Mouse (Mus musculus) kidney, postnatal 14 days (tissue): Measurements from ENCODE around the gene Pitpnm1.

Source experiments
- DNase-seq: peaks from one replicate; pipeline ENCODE4 v3.0.0; 2022; ENCODE audit warnings: mixed read lengths

The Pitpnm1 gene

DNA sequence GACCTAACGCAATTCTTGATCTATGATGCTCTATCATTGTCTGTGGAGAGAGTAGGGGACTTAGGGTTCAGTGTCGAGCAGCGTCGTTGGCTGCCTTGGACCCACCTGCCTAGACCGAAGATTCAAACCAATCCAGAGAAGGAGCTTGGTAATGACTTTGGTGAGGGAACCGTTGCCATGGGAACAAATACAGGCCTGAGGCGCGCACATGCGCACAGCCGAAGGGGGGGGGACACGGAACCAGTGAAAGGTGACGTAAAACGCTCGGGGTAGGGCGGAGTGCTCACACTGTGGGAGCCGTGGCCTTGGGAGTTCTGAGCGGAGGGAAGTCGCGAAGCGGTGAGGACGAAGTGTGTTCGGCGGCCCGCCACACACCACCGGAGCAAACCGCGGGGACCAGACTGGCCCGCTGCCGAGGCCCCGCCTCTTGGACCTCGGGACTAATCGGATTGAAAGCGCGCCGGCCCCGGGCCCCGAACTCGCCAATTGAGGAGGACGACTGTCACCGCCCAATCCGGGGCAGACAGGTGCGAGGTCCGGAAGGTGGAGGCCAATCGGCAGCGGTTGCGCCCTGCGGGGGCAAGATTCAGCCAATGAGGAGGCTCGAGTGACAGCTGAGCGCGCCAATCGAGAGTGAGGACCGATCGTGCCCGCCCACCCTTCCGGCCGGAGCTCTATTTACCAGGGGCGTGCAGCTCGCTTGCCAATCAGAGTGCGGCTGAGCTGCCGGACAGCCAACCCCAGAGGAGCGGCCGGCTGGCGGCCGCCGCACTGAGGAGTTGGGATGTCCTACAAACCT lies 3.0 kb upstream of the Pitpnm1 start, which contains the start of gene Cdk2ap2:
Gene Cdk2ap2 (plus strand): TSS at position 541 of the 799 bp plus-strand sequence.
- peak; percentile 100 for DNase-seq

DNA sequence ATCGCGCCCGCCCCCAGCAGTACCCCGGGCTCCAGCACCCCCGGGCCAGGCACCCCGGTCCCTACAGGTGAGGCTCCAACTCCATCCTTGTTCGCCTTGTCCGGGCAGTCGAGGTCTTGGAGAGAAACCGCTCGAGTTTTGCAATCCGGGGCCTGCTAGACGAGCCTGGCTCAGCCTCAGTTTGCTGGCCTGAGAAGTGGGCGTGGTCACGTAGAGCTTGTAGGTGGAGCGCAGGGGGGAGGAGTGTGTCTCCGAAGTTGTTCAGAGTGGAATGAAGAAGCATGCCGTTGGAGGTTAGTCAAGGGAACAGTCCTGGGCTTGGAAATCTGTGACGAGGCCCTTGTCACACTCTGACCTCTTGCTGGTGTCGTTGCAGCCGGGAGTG lies 2.4 kb upstream of the Pitpnm1 start:
- DNase-seq: peak; percentile 89

DNA sequence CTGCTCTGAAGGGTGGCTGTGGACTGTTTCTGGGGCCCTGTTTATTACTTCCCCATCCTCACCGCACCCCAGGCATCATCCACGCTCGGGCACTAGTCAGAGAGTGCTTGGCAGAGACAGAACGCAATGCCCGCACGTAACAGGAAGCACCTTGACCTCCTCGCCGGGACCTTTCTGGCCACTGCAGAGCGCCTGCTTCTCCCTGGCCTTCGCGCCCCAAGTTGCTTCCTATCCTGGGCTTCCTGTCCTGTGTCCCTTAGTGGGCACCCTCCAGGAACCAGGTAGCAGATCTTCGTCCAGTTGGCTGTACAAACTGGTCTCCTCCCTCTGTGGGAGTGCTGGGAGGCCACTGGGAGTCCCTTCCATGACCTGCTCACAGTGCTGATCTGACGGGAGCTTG lies 1.4 kb upstream of the Pitpnm1 start:
- DNase-seq: no peak

DNA sequence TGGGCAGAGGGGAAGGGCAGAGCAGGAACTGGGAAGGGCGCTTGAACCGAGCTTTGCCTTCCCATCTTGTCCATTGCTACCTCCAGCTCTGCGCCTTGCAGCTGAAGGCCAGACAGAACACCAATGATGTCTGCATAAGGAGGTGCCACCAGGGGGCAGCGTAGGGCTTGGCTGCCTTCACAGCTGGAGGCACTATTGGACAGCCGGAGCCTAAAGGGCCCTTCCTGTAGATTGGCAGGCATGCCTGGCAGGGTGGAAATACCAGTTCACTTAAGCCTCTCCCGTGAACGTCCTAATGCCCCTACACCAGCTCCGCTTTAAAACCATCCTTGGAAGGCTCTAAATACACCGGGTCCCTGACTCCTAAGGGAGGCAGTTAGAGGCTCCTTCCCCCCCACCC lies 742 bp upstream of the Pitpnm1 start:
- peak; percentile 94 for DNase-seq

DNA sequence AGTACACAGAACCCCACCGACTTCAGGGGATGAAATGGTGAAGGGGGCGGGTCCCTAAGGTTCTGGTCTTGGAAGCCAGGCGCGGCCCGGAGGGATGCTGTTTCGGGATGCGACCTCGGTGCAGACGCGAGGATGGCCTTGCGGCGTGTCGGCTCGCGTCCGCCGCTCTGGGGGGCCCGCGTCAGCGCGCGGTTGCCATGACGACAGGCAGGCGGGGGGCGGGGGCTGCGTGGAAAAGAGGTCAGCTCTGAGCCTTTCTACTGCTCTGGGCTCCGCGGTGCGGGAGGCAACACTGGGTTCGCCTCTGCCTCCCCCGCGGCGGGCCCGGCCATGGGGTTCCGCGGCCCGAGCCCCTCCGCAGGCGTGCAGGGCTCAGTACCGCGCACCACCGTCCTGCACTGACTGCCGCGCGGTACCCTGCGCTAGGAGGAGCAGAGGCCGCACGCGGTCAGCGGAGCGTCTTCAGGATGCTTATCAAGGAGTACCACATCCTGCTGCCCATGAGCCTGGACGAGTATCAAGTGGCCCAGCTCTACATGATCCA lies 992 bp downstream of the Pitpnm1 start:
- DNase-seq: peak; percentile 47

DNA sequence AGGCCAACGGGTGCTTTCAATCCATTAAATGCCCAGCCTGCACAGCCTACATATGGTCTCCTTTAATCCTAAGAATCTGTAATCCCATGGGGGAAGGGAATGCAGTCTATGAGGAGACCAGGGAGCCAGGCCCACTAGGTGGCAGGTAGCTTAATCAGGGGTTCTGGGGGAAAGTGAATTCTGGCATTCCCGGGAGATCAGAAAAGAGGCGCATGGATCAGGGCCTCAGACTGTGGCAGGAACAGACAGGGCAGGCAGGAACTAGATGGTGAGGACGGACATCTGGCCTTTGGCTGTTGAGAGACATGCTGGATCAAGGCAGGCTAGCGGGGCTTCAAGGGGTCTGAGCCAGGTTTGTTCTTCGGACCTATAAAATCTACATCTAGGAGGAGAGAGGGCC lies 1.7 kb downstream of the Pitpnm1 start:
- no peak for DNase-seq

DNA sequence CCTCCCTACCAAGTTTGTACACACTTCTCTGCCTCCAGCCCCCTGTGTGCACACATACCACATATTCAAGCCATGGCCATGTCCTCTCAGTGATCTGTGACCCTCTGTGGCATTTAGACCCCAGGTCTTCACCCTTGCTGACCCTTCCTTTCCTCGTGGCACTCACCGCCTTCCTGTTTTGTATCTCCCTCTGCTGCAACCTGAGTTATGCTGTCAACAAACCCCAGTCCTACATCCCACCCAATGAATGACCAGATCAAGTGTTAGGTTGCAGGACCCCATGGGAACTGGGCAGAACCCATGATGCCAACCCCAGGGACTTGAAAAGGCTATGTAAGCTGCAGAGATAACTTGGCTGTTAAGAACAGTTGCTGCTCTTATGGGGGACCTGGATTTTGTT lies 2.3 kb downstream of the Pitpnm1 start:
- DNase-seq: no peak

DNA sequence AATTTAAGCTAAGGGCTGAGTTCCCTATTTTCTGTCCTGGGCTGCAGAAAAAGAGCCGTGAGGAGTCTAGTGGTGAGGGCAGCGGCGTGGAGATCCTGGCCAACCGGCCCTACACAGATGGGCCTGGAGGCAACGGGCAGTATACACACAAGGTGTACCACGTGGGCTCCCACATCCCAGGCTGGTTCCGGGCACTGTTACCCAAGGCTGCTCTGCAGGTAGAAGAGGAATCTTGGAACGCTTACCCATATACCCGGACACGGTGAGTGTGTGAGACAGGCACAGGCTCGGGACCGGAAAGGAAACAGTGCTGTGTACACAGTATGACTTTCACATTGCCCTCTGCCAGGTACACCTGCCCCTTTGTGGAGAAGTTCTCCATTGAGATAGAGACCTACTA lies 2.8 kb downstream of the Pitpnm1 start:
- DNase-seq: no peak

DNA sequence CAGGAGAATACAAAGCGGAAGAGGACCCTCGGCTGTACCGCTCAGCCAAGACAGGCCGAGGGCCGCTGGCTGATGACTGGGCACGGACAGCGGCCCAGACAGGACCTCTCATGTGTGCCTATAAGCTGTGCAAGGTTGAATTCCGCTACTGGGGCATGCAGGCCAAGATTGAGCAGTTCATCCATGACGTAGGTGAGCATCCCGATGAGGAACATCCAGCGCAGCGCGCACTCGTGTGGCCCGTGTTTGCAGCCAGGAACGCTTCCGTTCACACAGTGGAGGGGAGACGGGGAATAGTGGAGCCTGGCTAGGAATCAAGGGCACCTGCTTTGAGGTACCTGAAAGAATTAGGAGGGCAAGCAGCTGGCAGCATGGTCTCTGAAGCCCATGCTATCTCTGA lies 3.5 kb downstream of the Pitpnm1 start:
- DNase-seq: no peak

DNA sequence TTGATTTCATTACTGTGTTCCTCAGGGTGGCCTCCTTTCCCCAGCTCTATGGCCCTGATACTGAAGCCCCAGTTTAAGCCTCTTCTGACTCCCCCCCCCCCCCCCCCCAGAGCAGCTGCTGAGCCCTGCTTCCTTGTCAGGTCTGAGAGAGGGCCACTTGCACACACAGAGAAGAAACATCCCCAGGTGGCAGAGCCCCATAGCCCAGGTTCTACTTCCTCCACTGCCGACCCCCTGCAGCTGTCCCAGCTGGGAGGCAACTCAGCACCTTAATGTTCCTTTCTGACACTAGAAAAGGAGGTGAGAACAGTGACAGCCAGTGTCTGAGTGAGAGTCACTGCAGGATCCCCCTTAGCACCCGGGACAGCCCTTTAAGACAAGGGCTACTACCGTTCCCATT lies 4.0 kb downstream of the Pitpnm1 start:
- no peak for DNase-seq

DNA sequence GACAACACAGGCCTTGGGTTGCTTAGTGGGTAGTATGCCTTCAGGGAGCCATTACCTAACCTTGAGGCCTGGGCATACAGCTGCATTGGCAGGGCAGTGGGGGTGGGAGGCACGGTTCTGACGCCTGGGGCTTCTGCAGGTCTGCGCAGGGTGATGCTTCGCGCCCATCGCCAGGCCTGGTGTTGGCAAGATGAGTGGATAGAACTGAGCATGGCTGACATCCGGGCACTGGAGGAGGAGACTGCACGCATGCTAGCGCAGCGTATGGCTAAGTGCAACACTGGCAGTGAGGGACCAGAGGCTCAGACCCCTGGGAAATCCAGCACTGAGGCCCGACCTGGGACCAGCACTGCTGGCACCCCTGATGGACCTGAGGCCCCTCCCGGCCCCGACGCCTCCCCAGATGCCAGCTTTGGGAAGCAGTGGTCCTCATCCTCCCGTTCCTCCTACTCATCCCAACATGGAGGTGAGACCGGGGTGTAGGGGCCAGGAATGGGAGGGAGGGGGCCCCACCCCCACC lies 4.9 kb downstream of the Pitpnm1 start:
- no peak for DNase-seq

DNA sequence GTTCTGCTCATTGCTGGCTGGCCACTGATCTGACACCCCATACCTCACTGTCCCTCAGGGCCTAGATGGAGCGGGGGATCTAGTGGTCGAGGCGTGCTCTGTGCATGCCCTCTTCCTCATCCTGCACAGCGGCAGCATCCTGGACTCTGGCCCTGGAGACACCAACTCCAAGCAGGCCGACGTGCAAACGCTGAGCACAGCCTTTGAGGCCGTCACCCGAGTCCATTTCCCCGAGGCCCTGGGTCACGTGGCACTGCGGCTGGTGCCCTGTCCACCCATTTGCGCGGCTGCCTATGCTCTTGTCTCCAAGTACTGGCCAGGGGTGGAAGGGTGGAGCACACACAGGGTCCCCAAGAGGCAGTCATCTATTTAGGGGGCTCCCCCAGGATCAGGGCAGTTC lies 6.9 kb downstream of the Pitpnm1 start:
- DNase-seq: peak; percentile 24

DNA sequence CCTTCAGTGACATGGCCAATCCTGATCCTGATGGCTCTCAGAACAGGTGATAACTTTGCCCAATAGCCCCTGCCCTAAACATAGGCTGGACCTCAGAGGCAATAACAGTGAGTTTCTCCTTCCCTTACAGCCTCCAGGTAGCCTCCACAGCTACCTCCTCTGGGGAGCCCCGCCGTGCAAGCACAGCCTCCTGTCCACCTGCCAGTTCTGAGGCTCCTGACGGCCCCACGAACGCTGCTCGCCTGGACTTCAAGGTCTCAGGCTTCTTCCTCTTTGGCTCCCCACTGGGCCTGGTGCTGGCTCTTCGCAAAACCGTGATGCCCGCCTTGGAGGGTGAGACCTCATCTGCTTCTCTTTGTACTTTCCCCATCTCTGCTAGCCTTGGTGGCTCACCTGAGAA lies 8.7 kb downstream of the Pitpnm1 start:
- DNase-seq: no peak

DNA sequence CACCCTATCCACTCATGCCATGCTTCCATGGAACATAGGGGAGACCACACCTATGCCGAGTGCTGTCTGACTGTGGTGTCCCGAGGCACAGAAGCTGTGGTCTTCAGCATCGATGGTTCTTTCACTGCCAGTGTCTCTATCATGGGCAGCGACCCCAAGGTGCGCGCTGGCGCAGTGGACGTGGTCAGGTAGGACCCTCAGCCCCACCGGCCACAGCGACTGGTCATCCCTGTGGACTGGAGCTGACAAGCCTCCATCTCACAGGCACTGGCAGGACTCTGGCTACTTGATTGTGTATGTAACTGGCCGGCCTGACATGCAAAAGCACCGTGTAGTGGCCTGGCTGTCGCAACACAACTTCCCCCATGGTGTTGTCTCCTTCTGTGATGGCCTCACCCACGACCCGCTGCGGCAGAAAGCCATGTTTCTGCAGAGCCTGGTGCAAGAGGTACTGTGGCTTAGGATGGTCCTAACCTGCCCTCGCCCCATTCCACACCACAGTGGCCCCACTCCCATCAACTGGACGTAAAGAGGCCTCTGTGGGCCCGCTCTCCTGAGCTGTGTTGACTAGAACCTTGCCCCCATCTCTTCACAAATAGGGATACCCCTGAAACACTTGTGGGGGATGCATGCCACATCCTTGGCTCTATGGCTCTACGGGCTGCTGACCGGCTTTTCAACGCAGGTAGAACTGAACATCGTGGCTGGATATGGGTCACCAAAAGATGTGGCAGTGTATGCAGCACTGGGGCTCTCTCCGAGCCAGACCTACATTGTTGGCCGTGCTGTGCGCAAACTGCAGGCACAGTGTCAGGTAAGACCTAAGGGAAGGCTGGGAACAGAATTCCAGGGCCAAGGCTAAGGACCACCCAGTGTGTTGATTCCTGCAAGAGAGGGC lies 12.5 kb downstream of the Pitpnm1 start:
- DNase-seq: no peak

DNA sequence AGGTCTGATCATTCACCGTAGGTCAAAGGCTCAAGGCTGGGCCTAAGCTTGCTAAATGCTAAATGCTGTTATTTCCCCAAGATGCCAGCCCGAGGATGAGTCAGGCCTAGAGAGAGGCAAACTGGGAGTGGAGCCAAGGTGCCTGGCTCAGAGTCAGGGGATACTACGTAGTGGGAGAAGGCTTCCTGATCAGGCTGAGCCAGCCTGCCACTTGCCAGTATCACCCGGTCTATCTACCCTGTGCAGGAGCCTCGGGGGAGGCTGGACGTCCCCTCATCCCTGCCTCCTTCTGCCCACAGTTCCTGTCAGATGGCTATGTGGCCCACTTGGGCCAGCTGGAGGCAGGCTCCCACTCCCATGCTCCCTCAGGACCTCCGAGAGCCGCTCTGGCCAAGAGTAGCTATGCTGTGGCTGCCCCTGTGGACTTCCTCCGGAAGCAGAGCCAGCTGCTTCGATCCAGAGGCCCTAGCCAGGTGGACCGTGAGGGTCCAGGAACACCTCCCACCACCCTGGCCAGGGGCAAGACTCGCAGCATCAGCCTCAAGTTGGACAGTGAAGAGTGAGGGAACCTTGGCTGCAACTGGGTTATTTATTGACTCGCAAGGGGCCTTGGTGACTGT lies 13.5 kb downstream of the Pitpnm1 start:
- peak; percentile 87 for DNase-seq

DNA sequence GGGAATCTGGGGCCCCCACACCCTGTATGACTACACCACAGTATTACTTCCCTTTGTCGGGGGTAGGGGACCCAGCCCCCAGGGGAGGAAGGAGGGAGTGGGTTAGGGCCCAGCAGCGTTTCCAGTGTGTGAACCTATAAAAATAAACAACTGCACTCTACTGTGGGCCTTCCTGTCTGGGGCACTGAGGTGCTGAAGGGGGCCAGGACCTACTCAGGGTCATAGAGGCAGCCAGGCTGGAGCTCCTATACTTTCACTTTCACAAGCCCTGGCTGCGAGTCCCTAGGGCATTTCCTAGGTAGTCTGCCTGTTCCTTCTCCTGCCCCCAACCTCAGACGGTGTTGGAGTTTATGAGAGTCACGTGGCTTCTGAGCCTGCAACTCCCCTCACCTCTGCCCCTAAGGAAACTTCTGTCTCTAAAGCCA lies 14.0 kb downstream of the Pitpnm1 start:
- peak; percentile 55 for DNase-seq

DNA sequence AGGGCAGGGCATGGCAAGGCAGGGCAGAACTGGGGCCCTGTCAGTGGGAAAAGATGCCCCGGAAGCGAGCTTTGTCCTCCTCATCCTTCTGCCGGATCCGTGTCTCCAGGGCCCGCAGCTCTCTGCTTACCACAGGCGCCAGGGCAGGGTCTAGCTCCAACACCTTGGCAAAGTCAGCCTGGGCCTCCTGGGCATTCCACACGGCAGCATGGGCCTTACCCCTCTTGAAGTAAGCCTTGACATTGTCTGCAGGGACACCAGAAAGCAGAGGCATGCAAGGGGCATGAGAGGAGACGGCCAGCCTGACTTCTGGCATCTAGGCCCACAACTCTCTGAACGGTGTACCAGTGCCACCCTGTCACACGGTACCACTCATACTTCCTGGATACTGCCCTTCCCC lies 14.8 kb downstream of the Pitpnm1 start:
- DNase-seq: no peak

DNA sequence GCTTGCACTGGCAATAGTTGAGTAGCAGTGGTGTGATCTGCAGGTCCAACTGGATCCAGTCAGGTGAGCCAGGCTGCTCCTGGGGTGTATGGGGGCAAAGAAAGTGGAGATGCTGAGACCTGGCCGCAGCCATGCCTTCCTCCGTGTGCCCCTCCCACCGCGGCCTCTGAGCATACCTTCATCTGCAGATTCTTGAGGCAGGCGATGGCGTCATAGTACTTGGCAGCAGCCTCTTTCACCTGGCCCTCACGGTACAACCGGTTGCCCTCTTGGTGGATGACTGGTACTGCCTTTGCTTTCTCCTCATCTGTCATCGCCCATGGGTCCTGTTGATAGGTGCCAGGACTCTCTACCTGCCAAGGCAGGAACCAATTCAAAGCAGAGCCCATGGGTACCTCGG lies 15.3 kb downstream of the Pitpnm1 start:
- DNase-seq: no peak

DNA sequence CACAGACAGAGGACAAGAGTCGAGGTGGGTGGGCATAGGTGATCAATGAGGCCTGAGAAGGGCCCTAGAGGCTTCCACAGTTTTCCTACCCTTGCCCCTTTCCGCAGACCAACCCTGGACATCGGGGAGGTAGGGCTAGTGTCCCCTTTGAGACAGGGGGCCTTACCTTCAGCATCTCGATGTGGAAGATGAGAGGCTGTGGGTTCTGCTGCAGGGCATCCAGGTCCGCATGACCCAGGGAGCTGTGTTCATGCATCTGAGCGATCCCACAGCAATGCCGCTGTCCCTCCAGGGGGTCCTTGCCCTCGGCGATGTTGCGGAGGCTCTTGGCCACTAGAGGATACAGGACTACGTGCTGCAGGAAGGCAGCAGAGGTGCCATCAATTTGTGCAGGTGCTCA lies 16.0 kb downstream of the Pitpnm1 start:
- DNase-seq: no peak

DNA sequence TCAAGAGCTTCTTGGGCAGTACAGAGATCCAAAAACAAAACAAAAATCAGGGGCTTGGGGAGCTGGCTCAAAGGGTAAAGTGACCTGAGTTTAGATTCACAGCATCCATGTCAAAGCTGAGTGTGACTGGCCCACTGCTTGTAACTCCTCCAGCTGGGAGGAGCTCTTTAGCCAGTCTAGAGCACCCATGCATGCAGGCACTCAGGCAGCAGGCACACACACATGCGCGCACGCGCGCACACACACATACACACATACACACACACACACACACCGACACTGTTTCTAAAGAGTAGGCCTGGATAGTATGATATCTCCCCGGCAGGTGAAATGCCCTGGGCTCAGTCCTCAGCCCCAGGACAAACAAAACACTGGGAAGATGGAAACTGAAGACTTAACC lies 17.2 kb downstream of the Pitpnm1 start:
- peak; percentile 15 for DNase-seq

DNA sequence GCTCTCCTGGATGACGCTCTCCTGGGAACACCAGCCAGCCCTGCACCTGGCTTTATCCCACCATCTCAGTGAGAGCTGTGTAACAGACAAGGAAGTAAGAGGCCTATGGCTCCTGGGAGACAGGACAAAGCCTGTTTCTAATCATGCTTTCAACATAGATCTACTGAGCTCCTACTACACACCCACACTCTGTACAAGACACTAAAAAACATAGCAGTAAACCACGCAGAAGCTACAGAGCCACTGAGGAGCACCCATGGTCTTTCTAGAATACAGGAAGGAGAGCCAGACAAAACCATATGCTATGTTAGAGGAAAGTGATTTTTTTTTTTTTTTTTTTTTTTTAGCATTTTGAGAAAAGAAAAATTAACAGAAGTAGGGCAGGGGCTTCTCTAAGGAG lies 18.6 kb downstream of the Pitpnm1 start:
- no peak for DNase-seq

DNA sequence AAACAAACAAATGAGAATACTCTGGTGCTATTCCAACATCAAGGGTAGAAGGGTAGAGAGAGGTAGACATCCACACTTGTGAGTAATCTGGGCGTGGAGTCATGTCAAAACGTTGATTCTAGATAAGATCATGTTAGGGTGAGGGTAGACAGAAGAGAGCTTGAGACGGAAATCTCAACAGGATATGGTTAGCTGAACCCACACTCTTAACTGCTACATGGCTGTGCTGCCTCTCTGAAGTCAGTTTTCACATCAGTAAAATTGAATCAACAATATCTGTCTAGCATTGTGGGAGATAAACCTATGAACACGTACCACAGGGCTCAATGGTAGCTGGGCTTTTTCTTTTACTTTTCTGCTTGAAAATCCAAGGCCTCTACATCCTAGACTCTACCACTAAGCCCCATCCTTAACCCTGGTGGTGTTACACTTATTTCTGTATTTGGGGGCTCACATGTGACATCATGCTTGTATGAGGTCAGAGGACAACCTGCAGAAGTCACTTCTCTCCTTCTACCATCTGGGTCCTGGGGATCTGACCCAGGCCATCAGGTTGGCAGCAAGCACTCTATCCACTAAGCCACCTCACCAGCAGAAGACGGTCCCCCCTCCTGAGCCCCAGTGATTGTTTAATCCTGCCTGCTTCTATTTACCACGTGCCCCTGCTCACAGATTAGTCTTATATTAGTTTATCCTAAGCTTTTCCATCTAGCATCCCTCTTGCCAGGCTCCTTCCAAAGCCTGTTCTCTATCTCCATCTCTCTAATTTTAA lies 20.1 kb downstream of the Pitpnm1 start:
- DNase-seq: no peak
